Mouse (Mus musculus): Measurements from ENCODE around the gene Ccdc141. TPM values are rescaled to one million over a fixed set of nuclear protein-coding genes. Genes with fewer than 3 reads are reported as not detected.
A peak's percentile ranks its signal among the peaks of the same experiment; 100 is the strongest.

The Ccdc141 gene
- 5.8 and 10.7 TPM in 2 replicates for total RNA-seq (2021)
- long read RNA-seq, partial matches to known transcripts = 3 of 6 reads
- long read RNA-seq, other reads (novel, unspliced or antisense) = 3 of 6 reads

DNA sequence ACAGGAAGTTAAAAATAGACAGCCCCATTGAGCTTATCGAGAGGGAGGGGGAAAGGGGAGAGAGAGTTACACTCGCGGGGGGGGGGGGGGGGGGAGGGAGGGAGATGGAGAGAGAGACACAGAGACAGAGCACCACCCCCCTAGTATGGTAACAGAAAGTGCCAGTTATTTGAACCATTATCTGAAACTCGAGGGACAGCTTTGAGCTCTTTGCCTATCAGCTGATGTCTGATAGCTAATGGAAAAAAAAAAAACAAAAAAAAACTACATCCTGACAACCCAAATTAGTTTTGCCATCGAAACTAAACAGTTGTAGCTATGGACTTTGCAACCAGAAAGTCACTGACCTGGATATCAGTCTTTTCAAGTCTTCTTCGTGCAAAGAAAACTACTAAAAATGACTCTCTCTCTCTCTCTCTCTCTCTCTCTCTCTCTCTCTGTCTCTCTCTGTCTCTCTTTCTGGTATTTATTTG, at the start of gene Ccdc141:
TSS of gene Ccdc141 (minus strand) at position 4 of the 473 bp plus-strand sequence.
- DNase-seq = no peak

DNA sequence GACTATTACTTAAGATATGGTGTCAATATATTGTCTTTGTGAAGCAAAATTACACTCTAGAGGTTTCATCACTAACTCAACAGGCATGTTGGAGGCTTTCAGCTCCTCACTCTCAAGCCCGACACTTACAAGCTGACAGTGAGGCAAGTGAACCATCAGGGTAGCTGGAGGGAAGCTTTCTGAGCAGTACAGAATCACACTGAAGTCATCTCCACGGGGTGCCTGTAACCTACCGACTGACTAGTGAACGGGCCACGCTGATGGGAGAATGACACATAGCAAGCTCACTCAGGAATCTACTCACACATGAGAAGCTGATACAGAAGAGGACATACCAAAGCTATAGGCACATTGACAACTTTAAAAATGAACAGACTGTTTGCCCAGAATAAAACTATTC, 42.4 kb upstream of the Ccdc141 start:
- no peak for DNase-seq

DNA sequence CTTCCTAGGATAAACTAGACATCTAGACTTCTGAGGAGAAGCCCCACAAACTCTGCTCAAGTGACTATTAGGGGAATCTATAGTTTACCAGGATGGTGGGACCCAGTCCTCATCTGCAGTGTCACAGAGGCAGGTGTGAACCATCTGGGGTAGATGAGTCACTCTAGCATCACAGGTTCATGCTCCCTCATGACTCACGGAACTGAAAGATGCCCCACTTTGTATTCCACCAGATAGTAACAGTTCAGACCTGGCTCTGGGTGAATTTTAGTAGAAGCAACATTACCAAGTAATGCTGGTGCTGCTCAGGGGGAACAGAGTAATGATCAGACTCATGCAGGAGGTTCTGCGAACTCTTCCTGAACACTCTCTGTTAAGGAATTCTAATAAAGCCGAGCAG, 36.5 kb upstream of the Ccdc141 start:
- no peak for DNase-seq

DNA sequence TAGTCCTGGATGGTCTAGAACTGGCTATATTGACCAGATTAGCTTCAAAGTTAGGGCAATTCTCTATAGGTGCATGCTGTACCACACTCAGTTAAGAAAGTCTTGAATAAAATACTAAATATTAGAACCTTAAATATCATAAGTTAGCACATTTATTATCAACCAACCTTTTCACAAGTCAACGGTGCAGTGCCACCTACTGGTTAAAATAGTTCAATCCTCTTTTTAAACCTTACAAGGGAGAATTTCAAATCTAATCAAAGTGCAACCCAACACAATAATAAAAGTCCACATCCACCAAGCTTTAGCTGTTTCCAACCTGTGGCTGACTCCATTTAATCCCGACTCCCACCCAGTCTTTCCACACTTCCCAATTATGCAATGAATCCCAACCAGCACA, 33.5 kb upstream of the Ccdc141 start:
- DNase-seq = no peak

DNA sequence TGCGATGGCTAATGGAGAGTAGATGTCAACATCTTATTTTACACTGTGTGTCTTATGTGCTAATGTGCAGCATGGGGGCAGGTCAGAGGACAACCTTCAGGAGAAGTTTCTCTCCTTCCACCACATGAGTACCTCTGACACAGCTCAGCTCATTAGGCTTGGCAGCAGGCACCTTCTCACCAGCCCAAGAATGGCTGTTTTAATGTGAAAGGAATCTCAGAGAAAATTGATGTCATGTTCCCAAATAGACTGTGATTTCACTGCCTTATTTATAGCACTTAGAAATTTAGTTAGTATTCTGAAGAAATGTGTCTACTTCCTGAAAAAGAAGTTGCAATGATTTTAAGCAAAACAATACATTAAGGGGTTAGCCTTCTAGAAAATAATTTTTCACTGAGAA, 31.5 kb upstream of the Ccdc141 start:
- DNase-seq = no peak

DNA sequence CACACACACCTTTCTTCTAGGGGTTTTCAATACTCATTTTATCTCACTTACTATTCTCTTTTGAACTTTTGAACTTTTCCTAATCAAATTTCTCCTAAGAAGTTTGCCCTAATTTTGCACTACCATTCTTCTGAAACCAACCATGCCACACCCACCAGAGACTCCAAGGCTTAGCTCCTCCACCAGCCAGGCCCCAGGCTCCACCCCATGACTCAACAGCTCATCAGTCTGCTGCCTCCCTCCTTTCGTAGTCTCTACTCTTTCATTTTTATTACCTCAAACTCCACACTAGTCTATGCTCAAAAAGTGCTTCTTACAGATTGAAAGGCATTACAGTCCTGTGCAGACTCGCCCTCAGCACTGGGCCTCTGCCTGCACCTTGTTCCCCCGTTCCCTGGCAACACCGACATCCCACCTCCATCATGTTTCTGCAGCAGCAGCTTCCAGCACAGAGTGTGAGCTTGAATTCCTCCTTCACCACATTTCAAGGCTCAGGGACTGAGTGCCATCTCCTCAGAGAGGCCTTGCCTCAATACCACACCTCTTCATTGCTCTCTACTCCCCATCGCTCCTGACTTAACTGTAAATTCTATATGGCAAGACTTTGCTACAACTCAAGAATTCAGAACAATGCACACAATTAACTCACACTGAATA, 30.6 kb upstream of the Ccdc141 start:
- DNase-seq = peak; percentile 36

DNA sequence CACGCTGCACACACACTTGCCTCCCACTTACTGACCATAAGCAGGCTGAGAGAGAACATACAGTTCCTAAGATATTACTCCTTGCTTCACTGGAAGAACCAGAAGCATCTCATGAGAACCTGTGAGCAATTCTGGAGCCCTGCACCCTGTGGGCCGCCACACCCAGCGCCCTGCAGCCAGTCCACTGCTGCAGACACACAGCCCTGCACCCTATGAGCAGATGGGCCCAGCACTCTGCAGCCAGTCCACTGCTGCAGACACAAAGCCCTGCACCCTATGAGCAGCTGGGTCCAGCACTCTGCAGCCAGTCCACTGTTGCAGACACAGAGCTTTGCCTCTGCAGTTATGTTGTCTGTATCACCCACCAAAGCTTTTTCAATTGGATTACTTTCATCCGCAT, 29.9 kb upstream of the Ccdc141 start:
- DNase-seq = no peak

DNA sequence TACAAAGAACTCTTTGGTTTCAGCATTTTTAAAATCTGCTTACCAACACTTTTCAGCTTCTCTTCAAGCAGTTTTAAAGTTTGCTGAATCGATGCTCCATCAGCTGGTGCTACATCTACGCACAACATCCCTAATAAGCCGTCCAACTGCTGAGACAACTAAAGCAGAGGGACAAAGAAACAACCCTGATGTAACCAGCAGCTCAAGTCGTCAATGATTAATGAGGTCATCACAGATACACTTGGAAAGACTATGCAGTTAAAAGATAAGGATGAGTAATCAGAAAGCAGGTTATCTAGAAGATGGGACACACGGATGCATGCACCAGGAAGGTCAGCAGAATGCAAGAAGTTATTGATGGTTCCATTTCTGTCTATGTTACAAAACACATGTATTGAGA, 27.8 kb upstream of the Ccdc141 start:
- DNase-seq = no peak

DNA sequence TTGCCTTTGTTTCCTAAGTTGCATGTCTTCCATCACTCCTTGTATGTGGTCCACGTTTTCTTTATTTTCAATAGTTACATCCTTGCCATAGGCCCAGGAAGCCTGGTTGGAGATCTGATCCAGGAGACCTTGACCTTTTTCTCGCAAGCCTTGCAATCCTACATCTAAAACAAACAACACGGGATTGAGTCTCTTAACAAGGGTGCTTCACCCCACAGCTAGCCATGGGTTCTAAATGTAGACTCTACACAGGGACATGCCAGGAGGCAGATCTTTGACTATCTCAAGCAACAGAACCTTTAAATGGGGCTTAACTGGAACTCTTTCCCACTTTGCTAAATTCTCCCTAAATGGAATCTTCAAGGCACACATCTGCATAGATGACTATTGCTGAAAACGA, 26.4 kb upstream of the Ccdc141 start:
- no peak for DNase-seq

DNA sequence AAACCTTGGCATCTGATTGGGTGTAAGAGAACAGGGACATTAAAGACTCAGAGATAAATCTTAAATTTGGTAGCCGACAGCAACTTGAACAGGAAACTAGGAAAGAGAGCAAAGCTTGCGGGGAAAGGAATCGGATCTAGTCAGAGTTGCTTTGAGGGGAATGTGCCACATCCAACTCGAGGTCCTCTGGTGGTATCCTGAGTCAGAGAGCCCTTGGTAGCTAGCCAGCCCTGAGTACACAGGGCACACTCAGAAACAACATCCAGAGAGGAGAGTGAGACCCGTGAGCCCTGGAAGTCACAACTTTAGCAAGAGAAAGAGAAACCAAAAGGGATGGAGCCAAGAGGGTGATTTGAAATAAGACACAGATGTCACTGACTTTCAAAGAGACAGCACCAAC, 24.6 kb upstream of the Ccdc141 start:
- peak; percentile 40 for DNase-seq

DNA sequence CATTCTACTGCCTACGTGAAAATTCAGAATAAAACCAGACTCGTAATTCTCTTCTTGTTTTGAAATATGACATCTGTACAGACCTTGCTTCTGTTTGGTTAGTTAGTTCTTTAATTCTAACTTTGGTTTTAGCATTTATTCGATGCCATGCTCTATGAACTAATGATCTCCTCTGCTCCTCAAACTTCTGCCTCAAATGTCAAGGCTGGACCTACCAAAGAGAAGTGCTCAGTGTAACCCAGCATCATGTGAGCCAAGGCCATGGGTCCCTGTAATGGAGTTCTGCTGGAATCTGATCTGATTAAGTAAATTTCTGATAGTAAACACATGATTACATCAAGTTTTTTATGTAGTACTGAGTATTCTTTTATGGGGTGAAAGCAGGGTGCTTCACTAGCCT, 21.4 kb upstream of the Ccdc141 start:
- DNase-seq = no peak

DNA sequence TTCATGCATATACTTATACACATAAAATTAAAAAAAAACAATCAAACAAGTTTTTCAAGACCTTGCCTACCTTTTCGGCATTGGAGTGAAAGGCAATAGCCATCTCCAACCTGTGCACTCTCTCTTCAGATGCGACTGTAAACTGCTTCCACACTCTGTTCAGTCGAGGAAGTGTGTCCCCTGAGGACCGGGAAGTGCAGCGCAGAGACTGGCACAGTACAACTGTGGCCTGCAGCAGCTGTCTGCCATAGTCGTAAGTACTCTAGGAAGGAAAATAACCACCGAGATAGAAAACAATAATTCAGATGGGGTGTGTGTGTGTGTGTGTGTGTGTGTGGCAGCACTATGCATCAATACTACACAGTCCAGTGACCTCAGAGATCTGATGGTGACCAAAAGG, 20.5 kb upstream of the Ccdc141 start:
- no peak for DNase-seq

DNA sequence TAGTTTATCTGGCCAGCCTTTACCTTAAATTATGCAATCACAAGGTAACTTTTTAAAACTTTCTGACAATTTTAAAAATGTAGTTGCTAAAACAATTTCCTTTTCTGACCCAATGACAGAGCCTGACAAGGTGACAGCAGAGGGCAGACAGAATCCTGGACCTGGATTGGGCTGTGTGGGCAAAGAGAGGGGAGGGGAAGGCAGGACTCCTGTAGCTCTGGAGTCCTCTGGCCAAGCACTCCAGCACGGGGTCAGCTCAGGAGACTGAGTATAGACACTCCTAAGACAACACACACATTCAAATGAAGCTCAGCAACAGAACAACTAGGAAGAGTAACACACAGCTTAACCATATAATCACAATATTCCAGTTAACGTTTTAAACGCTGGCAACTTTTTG, 19.9 kb upstream of the Ccdc141 start:
- no peak for DNase-seq

DNA sequence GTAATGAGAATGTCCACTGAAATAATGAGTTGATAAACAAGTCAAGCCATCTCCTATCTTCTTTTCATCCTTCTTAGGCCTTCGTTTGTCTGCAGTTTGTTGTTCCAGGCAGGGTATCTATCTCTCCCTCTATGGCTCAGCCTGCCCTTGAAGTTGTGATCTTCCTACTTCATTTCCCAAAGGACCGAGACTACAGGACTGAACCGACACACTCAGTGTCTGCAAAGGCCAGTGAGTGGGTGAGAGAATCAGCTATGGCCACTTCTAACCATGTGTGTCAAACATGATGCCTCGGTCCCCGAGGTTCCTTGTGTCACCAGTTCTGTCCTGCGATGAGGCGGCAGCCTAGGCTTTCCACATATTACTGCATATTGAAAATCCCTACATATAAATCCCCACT, 19.2 kb upstream of the Ccdc141 start:
- no peak for DNase-seq

DNA sequence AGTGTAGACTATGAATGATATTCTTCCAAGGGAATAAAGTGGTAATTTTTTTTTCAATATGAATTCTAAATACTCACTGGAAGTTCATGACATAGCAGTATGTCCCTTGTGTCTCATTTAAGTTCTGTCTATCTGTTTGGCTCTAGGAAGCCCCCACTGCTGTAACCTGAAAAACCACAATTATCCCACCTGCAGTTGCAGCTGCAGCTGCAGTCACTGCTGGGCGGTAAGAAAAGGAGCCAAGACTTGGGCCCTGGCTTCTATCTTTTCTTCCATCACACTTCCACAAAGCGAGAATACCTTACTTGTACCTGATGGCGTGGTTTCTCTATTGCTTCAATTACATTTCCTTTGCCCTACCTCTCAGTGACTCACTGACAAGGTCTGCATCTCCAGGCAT, 17.1 kb upstream of the Ccdc141 start:
- no peak for DNase-seq

DNA sequence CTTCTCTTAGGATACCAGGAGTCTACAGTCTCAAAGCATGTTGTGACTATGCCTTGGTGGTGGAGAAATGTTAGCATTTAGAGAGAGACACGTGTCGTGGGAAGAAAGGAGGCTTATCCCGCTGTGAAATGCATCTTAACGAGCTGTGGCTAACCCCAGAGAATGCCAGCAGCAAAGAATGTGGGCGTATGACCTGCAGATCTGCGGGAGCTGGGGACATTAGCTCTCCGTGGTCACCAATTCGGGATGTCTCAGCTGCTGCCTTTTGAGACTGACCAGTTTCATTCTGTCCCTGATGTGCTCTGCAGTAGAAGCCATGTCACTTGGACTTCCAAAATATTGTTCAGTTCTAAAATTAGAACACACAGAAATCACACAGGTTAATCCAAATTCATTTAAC, 16.5 kb upstream of the Ccdc141 start:
- DNase-seq = no peak

DNA sequence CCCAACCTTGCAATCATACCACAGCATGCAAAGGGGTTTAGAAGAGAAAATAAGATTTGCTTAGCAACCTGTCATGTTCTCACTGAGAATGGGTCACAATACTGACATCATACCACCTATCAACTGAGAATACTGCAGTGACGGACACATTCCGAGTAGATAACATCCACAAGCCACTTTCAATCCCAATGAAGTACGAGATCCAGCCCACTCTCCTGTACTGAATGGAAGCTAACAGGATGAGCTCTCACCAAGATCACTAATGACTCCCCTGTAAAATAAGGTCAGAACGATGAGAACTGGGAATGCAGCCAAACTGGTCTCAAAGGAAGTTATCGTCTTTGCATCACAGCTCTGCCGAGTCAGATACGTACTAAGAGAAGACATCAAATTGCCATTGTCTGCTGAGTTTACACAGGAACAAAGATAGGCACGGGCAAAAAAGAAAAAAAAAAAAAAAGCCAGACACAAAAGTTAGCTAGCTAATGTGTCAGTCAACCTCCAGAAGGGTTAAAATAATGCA, 13.7 kb upstream of the Ccdc141 start:
- DNase-seq = no peak

DNA sequence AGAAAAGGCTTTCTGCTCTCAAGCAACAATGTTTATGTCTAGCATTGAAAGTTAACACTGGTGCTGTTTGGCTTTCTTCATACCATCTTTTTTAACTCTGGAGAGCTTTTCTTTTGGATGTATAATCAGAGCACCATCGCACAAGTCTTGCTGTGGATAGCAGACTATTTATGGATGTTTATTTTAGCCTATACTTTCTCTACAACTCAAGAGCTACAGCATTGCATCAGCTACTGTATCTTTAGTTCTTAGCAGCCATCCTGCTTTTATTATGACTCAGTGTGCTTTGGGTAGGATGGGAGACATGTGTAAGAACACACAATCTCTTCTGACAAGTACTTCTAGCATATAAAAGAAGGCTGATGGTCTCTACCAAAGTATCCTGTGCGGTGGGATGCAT, 13.2 kb upstream of the Ccdc141 start:
- no peak for DNase-seq

DNA sequence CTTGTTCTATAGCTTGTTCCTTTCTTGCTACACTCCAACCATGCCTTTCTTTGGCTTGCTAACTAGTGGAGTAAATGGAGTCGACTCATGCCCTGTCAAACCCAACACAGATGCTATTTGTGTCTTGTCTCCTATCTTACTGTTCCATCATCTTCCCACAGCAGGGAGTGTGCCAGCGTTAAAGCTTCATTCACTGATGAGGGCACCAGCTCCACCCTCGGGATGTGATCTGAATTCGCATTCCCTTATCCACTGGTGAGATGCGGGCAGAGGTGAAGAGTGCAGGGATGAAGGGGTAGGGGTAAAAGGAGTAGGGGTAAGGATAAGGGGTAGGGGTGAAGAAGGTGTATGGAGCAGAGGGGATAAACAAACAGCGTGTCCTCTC, 12.6 kb upstream of the Ccdc141 start:
- DNase-seq = no peak

DNA sequence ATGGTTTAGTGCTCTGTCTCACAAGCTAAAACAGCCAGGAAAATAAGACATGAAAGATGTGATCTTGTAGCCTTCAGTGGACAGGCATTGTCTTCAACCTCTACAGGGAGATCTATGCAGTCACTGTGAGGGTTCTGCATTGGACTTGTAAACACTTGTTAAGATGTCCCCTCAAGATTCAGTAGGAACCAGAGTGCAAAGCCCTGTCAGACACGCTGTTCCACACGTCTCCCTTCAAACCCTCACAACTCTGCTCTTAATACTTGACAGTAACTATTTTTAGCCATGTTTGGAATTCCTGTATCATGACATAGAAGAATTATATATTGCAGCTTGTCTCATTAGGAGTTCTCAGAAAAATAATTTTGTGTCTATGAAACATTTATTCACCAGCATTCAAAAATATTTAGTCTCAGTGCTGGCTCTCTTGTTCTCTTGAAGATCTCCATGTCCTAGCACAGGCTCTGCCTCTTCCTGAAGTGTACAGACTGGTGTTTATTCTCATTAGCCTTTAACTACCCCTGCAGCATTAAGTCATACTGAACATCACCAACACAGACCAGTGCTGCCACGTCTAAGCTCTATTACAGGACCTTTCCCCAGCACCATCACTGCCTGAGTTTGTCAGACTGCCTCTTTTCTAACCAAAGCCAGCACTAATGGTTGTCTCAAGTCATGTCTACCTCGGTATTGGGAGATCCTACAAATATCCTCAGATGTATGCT, 12.0 kb upstream of the Ccdc141 start:
- no peak for DNase-seq

DNA sequence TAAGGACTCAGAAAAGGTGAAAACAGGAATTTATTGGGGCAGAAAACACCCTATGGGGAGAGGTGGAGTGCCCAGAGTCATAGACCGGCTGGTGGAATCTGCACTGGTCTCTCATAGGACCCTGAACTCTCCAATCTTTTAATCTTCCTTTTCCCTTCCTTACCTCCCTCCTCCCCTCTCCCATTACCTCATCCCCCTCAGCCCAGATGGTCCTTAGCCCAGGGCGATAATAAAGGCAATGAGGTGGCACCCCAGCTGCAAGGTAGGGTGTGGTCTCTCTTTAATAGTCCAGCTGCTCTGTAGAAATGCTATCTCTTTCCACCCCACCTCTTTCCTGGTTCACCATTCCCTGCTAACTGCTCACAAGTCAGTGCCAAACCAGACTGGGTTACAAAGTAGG, 7.0 kb upstream of the Ccdc141 start:
- DNase-seq = no peak

DNA sequence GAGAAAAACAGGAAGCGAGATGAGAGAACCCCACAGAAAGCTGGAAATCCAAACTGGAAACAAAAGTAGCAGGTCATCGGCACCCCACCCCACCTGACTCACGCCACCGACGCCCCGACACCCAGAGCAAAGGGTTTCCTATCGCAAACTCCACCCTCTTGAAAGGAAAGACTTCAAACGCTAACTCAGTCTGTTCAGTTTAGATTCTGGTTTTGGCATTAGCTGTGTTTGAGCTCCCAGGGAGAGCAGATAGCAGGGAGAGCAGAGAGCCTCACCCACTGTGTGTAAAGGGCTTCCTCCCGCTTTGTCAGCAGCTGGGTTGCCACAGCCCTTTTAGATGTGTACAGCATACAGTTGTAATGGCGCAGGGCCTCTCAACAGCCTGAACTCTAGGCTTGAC, 6.0 kb upstream of the Ccdc141 start:
- no peak for DNase-seq

DNA sequence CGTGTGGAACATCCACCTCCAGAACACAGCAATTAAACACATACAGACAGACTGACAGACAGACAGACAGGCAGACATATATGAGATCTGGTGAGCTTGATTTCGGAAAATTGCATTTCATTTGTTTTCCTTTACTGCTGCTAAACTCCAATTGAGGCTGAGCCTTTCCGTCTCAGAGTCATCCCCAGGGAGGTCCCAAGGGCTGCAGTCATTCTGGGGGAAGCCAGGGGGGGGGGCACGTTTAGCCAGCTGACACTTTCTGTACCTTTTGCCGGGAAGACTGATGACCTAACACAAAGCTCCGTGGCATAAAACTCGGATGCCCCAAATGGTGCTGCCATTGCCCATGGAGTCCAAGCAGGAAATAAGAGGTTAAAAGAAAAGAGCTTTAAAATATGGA, 5.0 kb upstream of the Ccdc141 start:
- no peak for DNase-seq

DNA sequence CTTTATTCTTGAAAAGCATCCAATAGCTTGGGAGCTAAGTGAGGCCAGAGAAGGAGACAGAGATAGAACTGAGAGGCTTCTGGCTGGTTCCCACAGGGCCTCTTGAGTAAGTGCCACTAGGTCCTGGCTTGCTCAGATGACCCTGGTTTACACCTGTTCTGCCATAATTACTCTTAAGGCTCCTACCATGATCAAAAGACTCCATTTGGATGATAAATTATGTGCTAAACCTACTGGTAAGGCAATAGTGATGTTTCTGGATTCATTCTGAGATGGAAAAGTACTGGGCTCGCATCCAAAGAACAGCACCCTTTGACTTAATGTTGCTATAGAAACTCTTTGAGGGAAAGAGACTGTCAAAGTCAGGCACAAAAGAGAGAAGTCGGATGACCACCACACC, 3.9 kb upstream of the Ccdc141 start:
- DNase-seq = no peak
